Mouse (Mus musculus) myocyte (in vitro differentiated cells): ENCODE measurements around the gene Htra3. TPM values are rescaled to one million over a fixed set of nuclear protein-coding genes. Genes with fewer than 3 reads are reported as not detected.
A peak's percentile ranks its signal among the peaks of the same experiment; 100 is the strongest.

ENCODE experiments used
- H3K27me3 ChIP-seq: one replicate; pipeline ENCODE4 v1.6.1; 2011; ENCODE audit not compliant: control insufficient read depth, insufficient read depth, insufficient read length
- H3K36me3 ChIP-seq: one replicate; pipeline ENCODE4 v1.6.1; 2011; ENCODE audit not compliant: control insufficient read depth, insufficient read depth
- H3K4me2 ChIP-seq: one replicate; pipeline ENCODE4 v1.6.1; 2011; ENCODE audit warnings: low read depth, control low read depth
- H3K4me3 ChIP-seq: one replicate; pipeline ENCODE4 v1.5.1; 2011; ENCODE audit warnings: mild to moderate bottlenecking, control low read depth, moderate library complexity
- H3K79me2 ChIP-seq: one replicate; pipeline ENCODE4 v1.6.1; 2011; ENCODE audit not compliant: control insufficient read depth, insufficient read depth
- H3ac ChIP-seq: one replicate; pipeline ENCODE4 v1.6.1; 2011; ENCODE audit not compliant: control insufficient read depth, insufficient read length
- CEBPB ChIP-seq: IDR thresholded peaks from 2 replicates; pipeline ENCODE4 v1.6.1; 2011; ENCODE audit warnings: mild to moderate bottlenecking, moderate library complexity; ENCODE audit not compliant: poor library complexity, insufficient read depth, severe bottlenecking
- E2F4 ChIP-seq: IDR thresholded peaks from one replicate; pipeline ENCODE4 v1.6.1; 2011; ENCODE audit warnings: mild to moderate bottlenecking, control low read depth, moderate library complexity; ENCODE audit not compliant: insufficient read depth
- MAX ChIP-seq: IDR thresholded peaks from one replicate; pipeline ENCODE4 v1.6.1; 2011; ENCODE audit warnings: low read depth, mild to moderate bottlenecking, control low read depth
- MYOD1 ChIP-seq, 3 experiments: IDR thresholded peaks; one replicate each; pipeline ENCODE4 v1.6.1; 2011; ENCODE audit warnings: control low read depth in 2 of 3, low read depth in 2 of 3, mild to moderate bottlenecking in 2 of 3, moderate library complexity in 1 of 3; ENCODE audit not compliant: insufficient read length in 2 of 3, control insufficient read depth in 1 of 3
- MYOG ChIP-seq, 3 experiments: IDR thresholded peaks; one replicate each; pipeline ENCODE4 v1.6.1; 2011; ENCODE audit warnings: control low read depth in 2 of 3, low read depth in 2 of 3, mild to moderate bottlenecking in 2 of 3; ENCODE audit not compliant: insufficient read length in 2 of 3, control insufficient read depth in 1 of 3, insufficient read depth in 1 of 3
- POLR2A ChIP-seq: IDR thresholded peaks from one replicate; pipeline ENCODE4 v1.6.1; 2011; ENCODE audit warnings: low read depth, mild to moderate bottlenecking, control low read depth, moderate library complexity; ENCODE audit not compliant: insufficient read length
- POLR2AphosphoS2 ChIP-seq: IDR thresholded peaks from one replicate; pipeline ENCODE4 v1.6.1; 2011; ENCODE audit warnings: low read depth, control low read depth; ENCODE audit not compliant: insufficient read length
- REST ChIP-seq: IDR thresholded peaks from one replicate; pipeline ENCODE4 v1.6.1; 2011; ENCODE audit warnings: mild to moderate bottlenecking, control low read depth, moderate library complexity; ENCODE audit not compliant: insufficient read depth, insufficient read length
- SRF ChIP-seq: IDR thresholded peaks from one replicate; pipeline ENCODE4 v1.6.1; 2011; ENCODE audit warnings: low read depth; ENCODE audit not compliant: control insufficient read depth, insufficient read length
- TCF12 ChIP-seq: IDR thresholded peaks from one replicate; pipeline ENCODE4 v1.6.1; 2011; ENCODE audit warnings: mild to moderate bottlenecking, control low read depth; ENCODE audit not compliant: poor library complexity, insufficient read depth, severe bottlenecking
- TCF3 ChIP-seq: IDR thresholded peaks from one replicate; pipeline ENCODE4 v1.6.1; 2011; ENCODE audit warnings: low read depth, control low read depth; ENCODE audit not compliant: insufficient read length
- USF1 ChIP-seq: IDR thresholded peaks from one replicate; pipeline ENCODE4 v1.6.1; 2011; ENCODE audit warnings: low read depth, mild to moderate bottlenecking, control low read depth, moderate library complexity
- polyA plus RNA-seq: library from polyadenylated mRNA; unstranded; fragments of >200 nt; fragmentation: generic; extraction: Trizol; gene quantifications from one replicate; pipeline ENCODE4 v1.2.1, GENCODE M21; 2012; ENCODE audit warnings: missing spikeins

Htra3 gene
- polyA plus RNA-seq, 1 experiment, result 5.9 TPM

DNA sequence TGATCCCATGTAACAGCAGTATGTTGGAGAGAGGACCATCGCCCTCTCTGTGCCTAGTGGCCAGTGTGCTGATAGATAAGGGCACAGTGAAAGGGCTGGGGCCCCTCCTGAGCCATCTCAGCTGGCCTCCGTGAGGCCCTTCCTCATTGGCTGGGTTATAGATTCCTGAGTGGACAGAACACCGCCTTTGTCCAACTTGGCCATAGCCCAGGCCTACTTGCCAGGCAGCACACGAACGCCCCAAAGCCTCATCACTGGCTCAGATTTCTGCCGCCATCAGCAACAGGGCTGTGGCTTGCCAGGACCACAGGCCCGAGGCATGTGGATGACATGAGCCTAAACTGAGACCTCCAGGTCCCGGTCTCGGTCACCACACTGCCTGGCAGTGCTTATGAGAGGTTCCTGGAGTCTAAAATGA lies 8.1 kb downstream of the Htra3 start:
- TF ChIP-seq TCF12 (no peak), MYOD1 (IDR thresholded peaks at IDR 0.05; ENCODE audit: control insufficient read depth in 1 of 3, insufficient read length in 2 of 3, low read depth in 2 of 3) (peak in 1 of 3 experiments; percentile 50), MYOG (IDR thresholded peaks at IDR 0.05; ENCODE audit: control insufficient read depth in 1 of 3, insufficient read depth in 1 of 3, insufficient read length in 2 of 3, low read depth in 2 of 3) (peak in 1 of 3 experiments; percentile 54)
- Histone ChIP-seq H3K4me3 (no peak overlapping the region), H3K79me2 (no peaks in the 10 kb centered on the region), H3K4me2 (peak overlapping the region; percentile 50), H3K36me3 (no peaks in the 10 kb centered on the region), H3ac (no peak overlapping the region), H3K27me3 (no peaks in the 10 kb centered on the region)

DNA sequence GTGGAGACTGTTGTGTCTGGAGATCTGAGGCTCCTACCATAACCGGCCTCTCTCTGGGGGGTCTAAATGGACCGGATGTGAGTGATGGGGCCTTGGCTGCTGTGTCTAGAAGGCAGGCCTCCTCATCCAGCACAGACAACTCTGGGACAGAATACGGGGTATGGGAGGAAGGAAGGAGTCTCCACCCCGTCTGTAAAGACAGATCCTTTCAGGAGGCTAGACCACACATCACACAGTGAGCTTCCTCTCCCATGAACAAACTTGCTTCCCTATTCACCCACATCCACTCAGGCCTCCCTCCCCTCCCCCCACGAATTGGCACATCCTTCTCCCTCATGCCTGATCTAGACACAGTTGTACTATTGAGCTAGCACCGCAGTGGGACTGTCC lies 9.2 kb downstream of the Htra3 start:
- peak overlapping the region; percentile 50 for H3K4me2 ChIP-seq
- H3K4me3 ChIP-seq, result no peak overlapping the region
- no peak for TF ChIP-seq POLR2A
- no peak for TF ChIP-seq SRF
- TF ChIP-seq MAX, result no peak
- TF ChIP-seq USF1, result no peak
- no peak for TF ChIP-seq E2F4
- no peak for TF ChIP-seq REST
- no peak for TF ChIP-seq TCF12
- TF ChIP-seq CEBPB, result no peak
- no peak for TF ChIP-seq TCF3

DNA sequence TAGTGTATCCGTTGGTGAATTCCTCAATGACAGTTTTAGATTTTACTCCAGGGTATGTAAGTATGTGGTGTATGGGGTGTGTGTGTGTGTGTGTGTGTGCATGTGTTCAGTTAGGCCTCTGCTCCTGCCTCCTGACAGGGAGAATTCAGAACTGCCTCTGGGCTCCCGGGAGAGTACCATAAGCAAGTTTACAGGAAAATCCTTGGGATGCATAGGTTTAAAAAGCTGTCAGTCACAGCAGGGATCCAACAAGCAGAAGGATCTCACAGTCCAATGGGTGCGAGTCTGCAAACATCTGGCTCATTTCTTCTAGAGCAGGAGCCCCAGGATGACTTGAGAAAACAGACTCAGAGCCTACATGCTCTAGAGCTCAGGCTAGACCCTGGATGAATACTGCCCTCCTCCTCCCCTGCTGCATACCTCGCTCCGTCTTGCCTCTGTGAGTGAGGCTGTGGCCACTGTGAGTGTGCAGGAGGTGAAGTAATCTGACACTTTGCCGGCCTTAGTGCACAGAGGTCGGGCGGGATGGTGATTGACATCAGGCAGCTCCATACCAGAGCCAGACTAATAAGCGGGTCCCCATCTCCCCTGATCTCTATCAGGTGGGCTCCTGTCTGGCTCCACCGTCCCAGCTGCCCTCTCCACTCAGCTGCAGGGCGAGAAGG lies 9.7 kb downstream of the Htra3 start:
- no peaks in the 10 kb centered on the region for H3K27me3 ChIP-seq
- H3K4me3 ChIP-seq, result no peak overlapping the region
- H3K4me2 ChIP-seq, result peak overlapping the region; percentile 50
- no peak overlapping the region for H3ac ChIP-seq
- TF ChIP-seq TCF12 (no peak), MYOG (IDR thresholded peaks at IDR 0.05; ENCODE audit: control insufficient read depth in 1 of 3, insufficient read depth in 1 of 3, insufficient read length in 2 of 3, low read depth in 2 of 3) (peak in 1 of 3 experiments; percentile 5)
- no peaks in the 10 kb centered on the region for H3K36me3 ChIP-seq
- no peaks in the 10 kb centered on the region for H3K79me2 ChIP-seq

More for the DNA sequence above, 9.2 kb downstream of the Htra3 start:
- Histone ChIP-seq H3ac (no peak overlapping the region), H3K27me3 (no peaks in the 10 kb centered on the region), H3K79me2 (no peaks in the 10 kb centered on the region), H3K36me3 (no peaks in the 10 kb centered on the region)

DNA sequence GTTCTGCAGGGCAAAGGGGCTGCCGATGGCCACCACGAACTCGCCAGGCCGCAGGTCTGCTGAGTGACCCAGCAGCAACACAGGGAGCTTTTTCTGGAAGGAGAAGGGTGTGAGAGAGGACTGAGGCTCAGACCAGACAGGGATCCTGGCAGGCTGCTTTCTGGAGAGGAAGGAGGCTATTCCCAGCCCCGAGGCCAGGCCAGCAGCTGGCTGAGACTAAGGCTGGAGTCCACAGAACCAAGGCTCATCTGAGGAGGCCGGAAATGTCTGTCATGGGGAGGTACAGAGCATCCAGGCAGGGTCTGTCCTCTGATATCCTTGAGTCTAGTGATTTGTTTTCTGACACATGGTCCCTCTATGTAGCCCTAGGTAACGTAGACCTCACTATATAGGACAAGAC lies 13.4 kb downstream of the Htra3 start:
- H3K36me3 ChIP-seq, result no peaks in the 10 kb centered on the region
- H3K79me2 ChIP-seq, result no peaks in the 10 kb centered on the region
- no peak overlapping the region for H3K4me2 ChIP-seq
- no peaks in the 10 kb centered on the region for H3K27me3 ChIP-seq
- TF ChIP-seq MYOG (IDR thresholded peaks at IDR 0.05; ENCODE audit: control insufficient read depth in 1 of 3, insufficient read depth in 1 of 3, insufficient read length in 2 of 3, low read depth in 2 of 3) (no peak), CEBPB (no peak), SRF (no peak), USF1 (no peak), MYOD1 (IDR thresholded peaks at IDR 0.05; ENCODE audit: control insufficient read depth in 1 of 3, insufficient read length in 2 of 3, low read depth in 2 of 3) (no peak), REST (no peak), MAX (no peak), TCF3 (no peak), E2F4 (no peak), TCF12 (no peak), POLR2AphosphoS2 (no peak), POLR2A (no peak)
- H3ac ChIP-seq, result no peak overlapping the region
- no peak overlapping the region for H3K4me3 ChIP-seq

DNA sequence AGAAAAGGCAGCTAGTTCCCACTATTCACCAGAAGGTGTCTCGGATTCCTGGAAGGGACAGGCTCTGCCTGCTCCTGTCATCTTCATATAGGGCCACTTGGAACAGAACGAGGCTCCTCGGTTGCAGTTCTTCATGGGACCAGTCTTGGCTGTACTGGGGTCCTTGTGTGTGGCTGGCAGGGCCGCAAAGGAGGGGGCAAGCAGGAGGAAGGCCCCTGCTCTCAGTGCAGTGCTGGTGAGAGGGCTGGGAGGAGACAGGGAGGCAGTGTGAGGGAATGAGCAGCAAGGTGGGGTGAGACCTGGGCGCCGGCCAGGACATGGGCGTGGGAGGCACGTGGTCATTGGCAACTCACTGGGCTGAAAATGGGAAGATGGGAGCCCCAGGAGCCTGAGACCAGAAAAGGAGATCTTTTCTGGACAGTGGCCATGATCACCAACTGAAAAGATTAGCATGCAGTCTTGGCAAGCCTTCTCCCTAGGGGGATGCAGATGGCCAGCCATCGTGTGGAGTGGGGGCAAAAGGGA lies 17.5 kb downstream of the Htra3 start:
- TF ChIP-seq USF1 (no peak), MAX (no peak), TCF12 (no peak), REST (no peak), MYOD1 (IDR thresholded peaks at IDR 0.05; ENCODE audit: control insufficient read depth in 1 of 3, insufficient read length in 2 of 3, low read depth in 2 of 3) (no peak), TCF3 (no peak), POLR2A (no peak), MYOG (IDR thresholded peaks at IDR 0.05; ENCODE audit: control insufficient read depth in 1 of 3, insufficient read depth in 1 of 3, insufficient read length in 2 of 3, low read depth in 2 of 3) (no peak), POLR2AphosphoS2 (no peak), E2F4 (no peak), SRF (no peak), CEBPB (no peak)
- Histone ChIP-seq H3K4me3 (no peak overlapping the region), H3K79me2 (no peaks in the 10 kb centered on the region), H3K36me3 (no peaks in the 10 kb centered on the region), H3ac (no peak overlapping the region), H3K4me2 (no peak overlapping the region), H3K27me3 (no peaks in the 10 kb centered on the region)
